Mouse (Mus musculus): Measurements from ENCODE around the gene Azgp1. TPM values are rescaled to one million over a fixed set of nuclear protein-coding genes. Genes with fewer than 3 reads are reported as not detected.

Azgp1 gene
- total and polyA plus RNA-seq, 3 experiments: not detected

DNA sequence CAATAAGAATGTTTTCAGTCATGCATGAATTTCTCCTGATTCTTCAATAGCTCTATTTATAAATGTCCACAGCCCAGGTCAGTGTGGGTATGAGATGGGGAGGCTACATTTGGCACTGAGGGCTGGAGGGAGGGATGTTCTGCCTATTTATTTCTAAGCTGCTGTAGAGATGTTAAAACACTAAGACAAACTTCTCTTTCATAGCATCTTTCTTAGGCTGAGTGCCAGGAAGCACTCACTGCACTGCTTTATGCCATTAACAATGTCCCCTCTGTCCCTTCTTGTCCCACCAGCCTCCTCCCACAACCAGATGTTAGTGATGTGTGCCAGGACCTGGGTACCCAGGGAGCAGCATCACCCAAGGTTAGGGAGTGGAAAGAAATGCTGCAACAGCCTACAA, 14.8 kb upstream of the Azgp1 start:
- no peak for TF ChIP-seq PAX5 (IDR thresholded peaks at IDR 0.05; ENCODE audit: low read length)
- TF ChIP-seq MYC (IDR thresholded peaks at IDR 0.05; ENCODE audit: low read depth, low read length): no peak
- TF ChIP-seq ETS1 (conservative IDR thresholded peaks at IDR 0.05; ENCODE audit: low read depth, low read length): no peak
- TF ChIP-seq MAX (IDR thresholded peaks at IDR 0.05; ENCODE audit: low read length): no peak
- TF ChIP-seq NELFE (IDR thresholded peaks at IDR 0.05; ENCODE audit: low read depth, low read length): no peak
- no peak for TF ChIP-seq JUN (IDR thresholded peaks at IDR 0.05; ENCODE audit: insufficient read depth, low read depth, low read length)
- TF ChIP-seq CHD2 (IDR thresholded peaks at IDR 0.05; ENCODE audit: low read length): no peak
- no peak for TF ChIP-seq CTCF (conservative IDR thresholded peaks at IDR 0.05 in 1 of 2, IDR thresholded peaks at IDR 0.05 in 1 of 2; ENCODE audit: low read depth in 2 of 2, low read length in 2 of 2)
- TF ChIP-seq ZNF384 (IDR thresholded peaks at IDR 0.05; ENCODE audit: low read depth, low read length): no peak
- TF ChIP-seq ZMIZ1 (IDR thresholded peaks at IDR 0.05; ENCODE audit: low read depth, low read length): no peak
- no peak for TF ChIP-seq IRF4 (IDR thresholded peaks at IDR 0.05; ENCODE audit: low read depth, low read length)
- no peak for TF ChIP-seq MXI1 (IDR thresholded peaks at IDR 0.05; ENCODE audit: low read depth, low read length)
- TF ChIP-seq ELF1 (IDR thresholded peaks at IDR 0.05; ENCODE audit: low read depth, low read length): no peak
- no peak for TF ChIP-seq ZC3H11A (IDR thresholded peaks at IDR 0.05; ENCODE audit: low read depth, low read length)
- no peak for TF ChIP-seq POLR2AphosphoS2 (IDR thresholded peaks at IDR 0.05; ENCODE audit: low read depth, low read length)
- dilution Hi-C loops (cut with MboI; ENCODE audit: extremely low pct_ligation_motif_present, extremely low pct_unique_long_range_greater_than_20kb, low sequenced_read_pairs): no loop called here
- H3K79me2 ChIP-seq (replicated peaks; ENCODE audit: control insufficient read depth, extremely low read depth, insufficient read depth, poor library complexity, severe bottlenecking): no peaks in the 10 kb centered on the region
- no peaks in the 10 kb centered on the region for H3K4me1 ChIP-seq (ENCODE audit: control insufficient read depth in 1 of 2, insufficient read depth in 2 of 2)
- no peak for DNase-seq (ENCODE audit: extremely low read depth)
- H3K27ac ChIP-seq (ENCODE audit: insufficient read depth, low read depth): no peak overlapping the region
- no peaks in the 10 kb centered on the region for H3K9me3 ChIP-seq (replicated peaks; ENCODE audit: low read length)
- H3K36me3 ChIP-seq (replicated peaks in 1 of 2; ENCODE audit: control insufficient read depth in 1 of 2, insufficient read depth in 1 of 2, low read length in 1 of 2): no peaks in the 10 kb centered on the region
- H3K27me3 ChIP-seq (replicated peaks): peaks cover 16% of the 10 kb centered on the region
- in situ Hi-C loops (cut with MboI; ENCODE audit: low pct_ligation_motif_present, low pct_unique_long_range_greater_than_20kb, low sequenced_read_pairs): no loop called here
- no peak overlapping the region for H3K9ac ChIP-seq (ENCODE audit: insufficient read depth, low read depth)
- no peak overlapping the region for H3K4me2 ChIP-seq (ENCODE audit: insufficient read depth, low read depth, poor library complexity, severe bottlenecking)
- H3K4me3 ChIP-seq (replicated peaks in 1 of 3; ENCODE audit: low read depth in 2 of 3, low read length in 2 of 3, poor library complexity in 1 of 3): no peak overlapping the region

DNA sequence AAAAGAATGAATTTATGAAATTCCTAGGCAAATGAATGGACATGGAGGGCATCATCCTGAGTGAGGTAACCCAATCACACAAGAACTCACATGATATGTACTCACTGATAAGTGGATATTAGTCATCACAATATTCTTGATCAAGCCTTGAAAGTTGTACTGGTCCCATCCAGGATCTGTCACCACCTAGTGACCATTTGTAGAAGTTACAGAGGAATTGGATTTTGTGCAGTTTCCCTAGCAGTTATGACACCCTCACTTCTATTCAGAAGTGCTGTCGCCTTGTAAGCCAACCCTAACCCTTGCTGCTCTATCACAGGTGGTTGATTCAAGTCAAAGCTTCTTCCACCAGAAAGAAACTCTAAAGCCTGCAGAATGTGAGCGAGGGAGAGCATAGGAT, 8.2 kb upstream of the Azgp1 start:
- no peaks in the 10 kb centered on the region for H3K36me3 ChIP-seq (replicated peaks in 1 of 2; ENCODE audit: control insufficient read depth in 1 of 2, insufficient read depth in 1 of 2, low read length in 1 of 2)
- H3K27ac ChIP-seq (ENCODE audit: insufficient read depth, low read depth): no peak overlapping the region
- H3K4me2 ChIP-seq (ENCODE audit: insufficient read depth, low read depth, poor library complexity, severe bottlenecking): no peak overlapping the region
- in situ Hi-C loops (cut with MboI; ENCODE audit: low pct_ligation_motif_present, low pct_unique_long_range_greater_than_20kb, low sequenced_read_pairs) (loop anchor here (5.0 kb wide), 1 partner anchor 81 kb away; no protein-coding TSS in a partner anchor), dilution Hi-C loops (cut with MboI; ENCODE audit: extremely low pct_ligation_motif_present, extremely low pct_unique_long_range_greater_than_20kb, low sequenced_read_pairs) (no loop called here)
- TF ChIP-seq IRF4 (IDR thresholded peaks at IDR 0.05; ENCODE audit: low read depth, low read length): no peak
- TF ChIP-seq CTCF (conservative IDR thresholded peaks at IDR 0.05 in 1 of 2, IDR thresholded peaks at IDR 0.05 in 1 of 2; ENCODE audit: low read depth in 2 of 2, low read length in 2 of 2): peak in 1 of 2 experiments; percentile 66; a peak in 3 of 4 replicates
- no peak for TF ChIP-seq PAX5 (IDR thresholded peaks at IDR 0.05; ENCODE audit: low read length)
- TF ChIP-seq CHD2 (IDR thresholded peaks at IDR 0.05; ENCODE audit: low read length): no peak
- no peak for TF ChIP-seq POLR2AphosphoS2 (IDR thresholded peaks at IDR 0.05; ENCODE audit: low read depth, low read length)
- no peak for TF ChIP-seq HCFC1 (IDR thresholded peaks at IDR 0.05; ENCODE audit: low read depth, low read length)
- TF ChIP-seq POLR2A (IDR thresholded peaks at IDR 0.05; ENCODE audit: low read depth, low read length): no peak
- no peak for TF ChIP-seq MAX (IDR thresholded peaks at IDR 0.05; ENCODE audit: low read length)
- no peak for TF ChIP-seq ETS1 (conservative IDR thresholded peaks at IDR 0.05; ENCODE audit: low read depth, low read length)
- TF ChIP-seq RAD21 (IDR thresholded peaks at IDR 0.05; ENCODE audit: low read depth, low read length): peak; percentile 49
- TF ChIP-seq SMC3 (IDR thresholded peaks at IDR 0.05; ENCODE audit: low read depth, low read length): peak; percentile 44
- TF ChIP-seq ZKSCAN1 (IDR thresholded peaks at IDR 0.05; ENCODE audit: borderline replicate concordance, low read depth, low read length): no peak
- TF ChIP-seq MAFK (IDR thresholded peaks at IDR 0.05; ENCODE audit: insufficient replicate concordance, low read length): no peak
- no peak for TF ChIP-seq RCOR1 (conservative IDR thresholded peaks at IDR 0.05; ENCODE audit: low read depth, low read length)
- TF ChIP-seq E2F4 (IDR thresholded peaks at IDR 0.05; ENCODE audit: insufficient replicate concordance, low read depth, low read length): no peak
- no peak for TF ChIP-seq UBTF (IDR thresholded peaks at IDR 0.05; ENCODE audit: low read depth, low read length)
- no peak for TF ChIP-seq JUN (IDR thresholded peaks at IDR 0.05; ENCODE audit: insufficient read depth, low read depth, low read length)
- H3K4me3 ChIP-seq (replicated peaks in 1 of 3; ENCODE audit: low read depth in 2 of 3, low read length in 2 of 3, poor library complexity in 1 of 3): no peak overlapping the region
- H3K79me2 ChIP-seq (replicated peaks; ENCODE audit: control insufficient read depth, extremely low read depth, insufficient read depth, poor library complexity, severe bottlenecking): no peaks in the 10 kb centered on the region
- no peak overlapping the region for H3K9ac ChIP-seq (ENCODE audit: insufficient read depth, low read depth)
- no peaks in the 10 kb centered on the region for H3K9me3 ChIP-seq (replicated peaks; ENCODE audit: low read length)
- H3K4me1 ChIP-seq (ENCODE audit: control insufficient read depth in 1 of 2, insufficient read depth in 2 of 2): no peaks in the 10 kb centered on the region
- DNase-seq (ENCODE audit: extremely low read depth): peak; percentile 46
- H3K27me3 ChIP-seq (replicated peaks): peaks cover 15% of the 10 kb centered on the region

All from CH12.LX (cell line).